Mouse (Mus musculus): ENCODE results near the gene Rdh14.

Rdh14 gene

GRCm38 (mm10) chr12:10390671-10391441, at the start of gene Rdh14:
Gene Rdh14 (plus strand): TSS chr12:10390772.
- peak; percentile 90 for DNase-seq (ENCODE audit: low spot score)

- no peak for DNase-seq (ENCODE audit: low spot score)
These were observed 39.9 kb upstream of the Rdh14 start for GRCm38 (mm10) chr12:10350706-10351105.

- no peak for DNase-seq (ENCODE audit: low spot score)
These were observed 32.8 kb upstream of the Rdh14 start for GRCm38 (mm10) chr12:10357756-10358155.

- DNase-seq (ENCODE audit: low spot score) = no peak
These were observed 20.9 kb upstream of the Rdh14 start, which contains the start of gene Nt5c1b for GRCm38 (mm10) chr12:10369673-10370072. Gene Nt5c1b (plus strand): TSS chr12:10369973.

- no peak for DNase-seq (ENCODE audit: low spot score)
These were observed 10.2 kb downstream of the Rdh14 start for GRCm38 (mm10) chr12:10400788-10401187.

- no peak for DNase-seq (ENCODE audit: low spot score)
These were observed 12.0 kb downstream of the Rdh14 start for GRCm38 (mm10) chr12:10402421-10403115.

GRCm38 (mm10) chr12:10410511-10411179, 20.1 kb downstream of the Rdh14 start:
- DNase-seq (ENCODE audit: low spot score) = no peak

GRCm38 (mm10) chr12:10411453-10411852, 20.9 kb downstream of the Rdh14 start:
- no peak for DNase-seq (ENCODE audit: low spot score)

- DNase-seq (ENCODE audit: low spot score) = no peak
These were observed 31.8 kb downstream of the Rdh14 start for GRCm38 (mm10) chr12:10422347-10422746.

- no peak for DNase-seq (ENCODE audit: low spot score)
These were observed 35.7 kb downstream of the Rdh14 start for GRCm38 (mm10) chr12:10425982-10426863.

- no peak for DNase-seq (ENCODE audit: low spot score)
These were observed 40.4 kb downstream of the Rdh14 start for GRCm38 (mm10) chr12:10430999-10431398.

- DNase-seq (ENCODE audit: low spot score) = peak; percentile 26
These were observed 47.8 kb downstream of the Rdh14 start for GRCm38 (mm10) chr12:10438054-10439001.

GRCm38 (mm10) chr12:10439483-10440235, 49.1 kb downstream of the Rdh14 start:
- DNase-seq (ENCODE audit: low spot score) = no peak
